Mouse (Mus musculus): ENCODE measurements at regions not wholly inside any gene's neighbourhood (a gene's known extent, or its start where the extent isn't known, plus 50 kb on each side); places are given as distances from the start of the nearest gene placed in this dataset.

GRCm38 (mm10) chr15:97135291-97135690, 79.5 kb upstream of the Slc38a4 start:
- ATAC-seq (replicated peaks; ENCODE audit: poor library complexity), result peak; percentile 72

- ATAC-seq (replicated peaks; ENCODE audit: poor library complexity), result no peak
These were observed 72.0 kb upstream of the Slc38a4 start for GRCm38 (mm10) chr15:97127771-97128170.

GRCm38 (mm10) chr15:97125836-97126822, 70.4 kb upstream of the Slc38a4 start:
- ATAC-seq (replicated peaks; ENCODE audit: poor library complexity), result no peak

- ATAC-seq (replicated peaks; ENCODE audit: poor library complexity), result no peak
These were observed 66.5 kb upstream of the Slc38a4 start for GRCm38 (mm10) chr15:97122263-97122662.

GRCm38 (mm10) chr15:97112452-97113200, 56.9 kb upstream of the Slc38a4 start:
- no peak for ATAC-seq (replicated peaks; ENCODE audit: poor library complexity)

GRCm38 (mm10) chr15:97111320-97112192, 55.8 kb upstream of the Slc38a4 start:
- ATAC-seq (replicated peaks; ENCODE audit: poor library complexity), result peak; percentile 50; the same call in 1 of the 2 replicates

- no peak for ATAC-seq (replicated peaks; ENCODE audit: poor library complexity)
These were observed 52.0 kb upstream of the Slc38a4 start for GRCm38 (mm10) chr15:97107779-97108178.

GRCm38 (mm10) chr15:97106556-97106955, 50.8 kb upstream of the Slc38a4 start:
- no peak for ATAC-seq (replicated peaks; ENCODE audit: poor library complexity)

All from megakaryocyte progenitor cell, adult 5-6 weeks (primary cell).